Mouse (Mus musculus): Measurements from ENCODE around the gene Thrb.

DNA sequence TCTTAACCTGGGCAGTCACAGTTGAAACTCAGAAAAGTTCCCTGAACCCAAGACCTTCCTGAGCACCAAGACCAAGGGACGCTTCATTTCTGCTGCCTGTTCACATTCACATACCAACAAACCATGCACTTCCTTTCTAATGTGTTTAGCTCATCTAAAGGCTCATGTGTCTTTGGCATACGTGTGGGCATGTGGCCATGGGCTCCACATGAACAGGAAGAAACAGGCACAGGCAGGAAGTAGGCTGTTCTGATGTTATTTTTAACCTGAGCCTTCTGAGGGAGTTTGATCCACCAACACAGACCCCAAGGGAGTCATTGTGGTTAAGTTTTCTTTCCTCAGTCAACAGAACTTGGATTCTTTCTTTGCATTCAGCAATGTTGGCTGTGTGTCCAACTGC, 341.8 kb downstream of the Thrb start:
- TF ChIP-seq CTCF (IDR thresholded peaks at IDR 0.05): no peak
- no peak for TF ChIP-seq POLR2A (IDR thresholded peaks at IDR 0.05; ENCODE audit: insufficient read depth, low read depth, low read length)
- TF ChIP-seq EP300 (IDR thresholded peaks at IDR 0.05; ENCODE audit: insufficient read depth, low read depth, low read length): no peak
